Mouse (Mus musculus) neutrophil, adult 5-6 weeks (primary cell): Measurements from ENCODE around the gene Tubgcp2. TPM values are rescaled to one million over a fixed set of nuclear protein-coding genes. Genes with fewer than 3 reads are reported as not detected.

Experiments used
- ATAC-seq: fragments of 151-379, 151-347 bp; 2 replicates; pipeline ENCODE4 v1.8.0; 2017; ENCODE audit warnings: mild to moderate bottlenecking, moderate TSS enrichment; ENCODE audit not compliant: insufficient number of reproducible peaks, poor library complexity, low FRiP score, severe bottlenecking; ENCODE audit errors: extremely low read depth
- total RNA-seq: library from RNA; stranded (forward); fragments of 200-1000 nt; gene quantifications from 2 replicates; pipeline ENCODE4 v1.2.3, GENCODE M21; 2017

The Tubgcp2 gene
- total RNA-seq, 1 experiment from 2014 or later: 16.8 TPM

DNA sequence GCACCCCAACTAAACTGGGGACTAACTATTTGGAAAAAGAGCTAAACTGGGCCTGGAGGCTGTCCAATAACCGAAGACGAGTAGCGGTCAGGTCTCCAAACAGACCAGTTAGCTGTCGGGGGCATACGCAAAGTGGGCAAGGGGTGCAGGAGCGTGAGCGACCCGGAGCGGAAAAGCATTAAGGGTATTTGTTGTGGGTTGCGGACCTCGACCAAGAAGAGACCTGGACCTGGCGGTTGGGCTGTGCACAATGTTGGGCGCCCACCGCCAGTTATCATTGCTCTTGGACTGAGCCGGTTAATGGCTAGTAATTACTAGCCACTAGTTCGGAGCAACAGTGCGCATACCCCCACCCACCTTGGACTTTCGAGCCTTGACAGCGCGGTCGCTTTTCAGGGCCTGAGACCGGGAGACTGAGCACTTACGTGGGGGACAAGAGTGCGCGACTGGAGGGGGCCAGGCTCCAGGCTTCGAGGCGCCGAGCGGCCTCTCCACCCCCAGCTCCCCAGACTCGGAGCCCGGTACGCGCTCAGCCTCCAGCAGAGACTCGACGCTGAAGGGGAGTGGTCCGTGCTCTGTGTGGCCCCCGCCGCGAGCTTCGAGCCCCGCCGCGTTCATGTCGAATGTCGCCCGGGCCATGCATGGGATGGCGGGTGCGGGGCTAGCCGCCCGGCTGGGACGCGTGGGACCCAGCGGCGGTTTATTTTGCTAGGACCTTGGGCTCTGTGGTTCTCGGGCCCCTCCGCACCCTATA is 12.1 kb upstream of the Tubgcp2 start, which contains the start of gene Msx3:
TSS of gene Msx3 (minus strand) at position 729 of the 754 bp plus-strand sequence.
- ATAC-seq: no peak

- ATAC-seq: no peak
Measured at GRCm38 (mm10) chr7:140047811-140048311, 11.4 kb upstream of the Tubgcp2 start.

DNA sequence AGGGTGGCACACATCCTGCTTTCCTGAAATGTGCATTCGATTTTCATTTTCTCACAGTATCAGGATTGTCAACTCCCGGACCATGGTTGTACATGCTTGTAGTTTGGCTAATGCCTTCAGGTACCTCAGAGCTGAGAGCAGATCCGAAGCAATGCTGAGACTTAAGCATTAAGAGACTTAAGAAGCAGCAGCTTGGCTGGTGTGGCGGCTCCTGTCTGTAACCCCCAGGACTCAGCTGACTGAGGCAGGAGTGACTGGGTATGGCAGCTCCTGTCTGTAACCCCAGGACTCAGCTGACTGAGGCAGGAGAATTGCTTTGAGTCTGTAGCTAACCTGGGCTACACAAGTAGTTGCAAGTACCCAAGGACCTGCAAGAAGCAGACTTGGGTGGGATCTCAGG is 9.1 kb upstream of the Tubgcp2 start:
- no peak for ATAC-seq

DNA sequence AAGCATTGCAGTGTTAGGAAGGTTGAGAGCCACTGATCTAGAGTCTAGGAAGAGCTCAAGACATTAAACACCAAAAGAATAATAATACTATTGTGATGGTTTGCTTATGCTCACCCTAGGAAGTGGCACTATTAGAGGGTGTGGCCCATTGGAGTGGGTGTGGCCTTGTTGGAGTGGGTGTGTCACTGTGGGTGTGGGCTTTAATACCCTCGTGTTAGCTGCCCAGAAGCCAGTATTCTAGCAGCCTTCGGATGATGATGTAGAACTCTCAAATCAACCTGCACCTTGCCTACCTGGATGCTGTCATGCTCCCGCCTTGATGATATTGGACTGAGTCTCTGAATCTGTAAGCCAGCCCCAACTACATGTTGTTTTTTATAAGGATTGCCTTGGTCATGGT is 6.3 kb upstream of the Tubgcp2 start:
- no peak for ATAC-seq

- ATAC-seq: no peak
Measured at GRCm38 (mm10) chr7:140037171-140037555, 694 bp upstream of the Tubgcp2 start.

DNA sequence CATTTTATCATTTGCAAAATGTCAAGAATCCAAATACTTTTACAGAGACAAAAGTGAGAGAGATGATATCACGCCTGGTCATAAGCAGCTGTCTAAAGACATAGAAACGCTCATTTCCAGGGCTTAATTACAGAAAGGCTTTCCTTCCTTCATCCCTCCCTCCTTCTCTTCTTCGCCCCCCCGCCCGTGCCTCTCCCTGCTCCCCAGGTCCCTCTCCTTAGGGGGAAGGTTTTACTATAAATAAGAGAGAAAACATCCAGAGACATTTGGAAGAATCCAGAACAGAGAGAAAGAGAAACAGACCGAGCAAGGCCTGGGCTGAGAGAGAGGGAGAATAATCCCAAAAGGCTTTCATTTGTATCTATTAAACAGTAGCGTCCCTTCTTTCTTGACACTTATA is 1.0 kb downstream of the Tubgcp2 start:
- ATAC-seq: no peak

GRCm38 (mm10) chr7:140033386-140033785 is 3.1 kb downstream of the Tubgcp2 start:
- ATAC-seq: no peak

- ATAC-seq: no peak
Measured at GRCm38 (mm10) chr7:140032366-140032765, 4.1 kb downstream of the Tubgcp2 start.

GRCm38 (mm10) chr7:140031771-140032170 is 4.7 kb downstream of the Tubgcp2 start:
- ATAC-seq: no peak

DNA sequence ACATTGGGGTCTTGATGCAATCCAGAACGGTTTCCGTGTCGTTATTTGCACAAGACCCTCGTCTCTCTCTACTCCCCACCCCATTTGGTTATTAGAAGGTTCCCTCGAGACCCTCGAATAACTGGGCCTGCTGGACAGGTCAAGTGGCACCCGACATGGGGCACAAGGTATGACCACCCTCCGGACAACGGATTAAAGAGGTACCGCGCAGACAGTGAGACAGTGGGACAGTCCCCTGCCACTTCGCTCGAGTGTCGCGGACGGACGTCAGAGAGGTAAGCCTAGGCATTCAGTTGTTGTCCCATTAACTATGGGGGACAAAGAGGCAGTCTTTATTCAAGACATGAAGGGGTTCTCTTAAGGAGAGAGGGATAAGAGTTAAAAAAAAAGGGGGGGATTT is 25.1 kb downstream of the Tubgcp2 start:
- no peak for ATAC-seq

- no peak for ATAC-seq
Measured at GRCm38 (mm10) chr7:140007781-140008180, 28.7 kb downstream of the Tubgcp2 start.

- no peak for ATAC-seq
Measured at GRCm38 (mm10) chr7:140006861-140007611, 29.4 kb downstream of the Tubgcp2 start.

DNA sequence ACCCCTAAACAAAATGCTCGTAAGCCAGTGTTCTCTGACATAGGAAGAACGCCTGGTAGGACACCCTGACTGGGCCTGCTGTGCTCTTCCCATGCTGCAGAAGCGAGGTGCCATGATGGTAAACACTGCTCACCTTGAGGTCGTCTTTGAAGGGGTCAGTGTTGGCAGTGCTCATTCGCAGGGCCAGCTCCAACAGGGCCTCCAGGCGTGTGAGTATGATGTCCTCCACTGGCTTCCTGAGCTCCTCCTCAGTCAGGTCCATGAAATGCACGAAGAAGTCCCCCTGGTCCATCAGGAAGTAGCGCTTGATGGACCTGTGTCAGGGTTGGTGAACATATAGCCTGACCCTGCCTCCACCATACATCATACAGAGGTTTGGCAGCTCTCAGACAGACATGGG is 31.8 kb downstream of the Tubgcp2 start:
- no peak for ATAC-seq

DNA sequence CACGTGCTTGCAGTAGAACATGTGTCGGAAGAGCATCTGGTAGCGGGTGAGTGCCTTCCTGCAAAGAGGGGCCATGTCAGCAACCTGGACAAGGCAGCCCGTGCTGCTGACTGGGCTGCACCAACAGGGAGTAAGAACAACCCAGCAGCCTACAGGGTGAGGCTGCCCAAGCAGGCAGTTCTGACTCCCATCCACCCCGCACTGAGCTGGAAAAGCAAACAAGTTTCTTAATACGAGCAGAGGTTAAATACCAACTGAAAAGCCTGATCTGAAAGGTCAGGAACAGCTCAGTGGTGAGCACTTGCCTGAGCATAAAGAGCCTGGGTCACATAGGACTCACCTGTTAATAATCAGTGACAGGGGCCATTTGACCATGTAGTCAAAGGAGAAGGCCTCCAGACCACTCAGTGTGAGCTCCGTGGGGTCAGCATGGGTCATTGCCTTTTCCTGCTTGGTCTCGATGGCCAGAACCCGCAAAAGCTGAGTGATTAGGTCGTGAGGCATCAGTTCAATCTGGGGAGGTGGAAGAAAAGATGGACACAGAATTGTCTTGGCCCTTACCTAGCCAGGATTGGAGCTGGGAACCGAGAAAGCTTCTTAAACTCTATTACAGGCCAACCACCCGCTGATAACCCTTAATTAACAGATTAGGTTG is 35.3 kb downstream of the Tubgcp2 start:
- no peak for ATAC-seq

GRCm38 (mm10) chr7:139998691-139999350 is 37.6 kb downstream of the Tubgcp2 start:
- ATAC-seq: no peak

DNA sequence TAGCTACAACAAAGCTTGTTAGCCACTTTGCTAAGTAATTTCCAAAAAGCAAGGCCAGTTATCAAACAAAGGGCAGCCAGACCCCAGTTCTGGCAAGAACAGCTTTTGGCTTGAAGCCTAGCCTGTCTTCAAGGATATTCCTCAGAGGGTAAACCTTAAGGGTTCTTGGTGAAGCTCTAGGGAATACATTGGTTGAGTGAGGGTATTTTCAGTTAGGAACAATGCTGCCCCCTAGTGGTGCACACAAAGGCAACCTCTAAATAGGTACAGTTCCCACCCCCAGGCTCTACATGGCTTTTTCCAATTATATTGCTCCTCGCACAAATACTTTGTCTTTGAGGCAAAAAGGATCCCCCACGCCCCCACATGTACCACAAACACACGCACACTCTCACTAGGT is 41.8 kb downstream of the Tubgcp2 start:
- peak; percentile 56; the same call in 1 of the 2 replicates for ATAC-seq

DNA sequence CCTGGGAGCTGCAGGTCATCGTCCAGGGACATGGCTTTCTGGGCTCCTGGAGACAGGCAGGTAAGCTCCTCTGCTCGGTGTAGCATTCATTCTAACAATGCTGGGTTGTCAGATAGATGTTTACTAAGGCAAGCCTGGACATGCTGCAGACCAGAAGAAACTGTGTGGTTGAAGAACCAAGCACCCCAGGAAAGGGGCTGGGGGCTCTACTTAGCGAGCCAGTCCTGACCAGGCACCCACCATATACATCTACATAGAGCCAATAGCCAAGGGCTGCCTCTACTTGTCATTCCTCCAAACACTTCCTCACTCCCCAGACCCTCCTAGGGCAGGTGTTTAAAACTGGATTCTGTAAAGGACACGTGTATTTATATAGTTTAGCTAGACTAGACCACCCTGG is 42.3 kb downstream of the Tubgcp2 start:
- no peak for ATAC-seq

DNA sequence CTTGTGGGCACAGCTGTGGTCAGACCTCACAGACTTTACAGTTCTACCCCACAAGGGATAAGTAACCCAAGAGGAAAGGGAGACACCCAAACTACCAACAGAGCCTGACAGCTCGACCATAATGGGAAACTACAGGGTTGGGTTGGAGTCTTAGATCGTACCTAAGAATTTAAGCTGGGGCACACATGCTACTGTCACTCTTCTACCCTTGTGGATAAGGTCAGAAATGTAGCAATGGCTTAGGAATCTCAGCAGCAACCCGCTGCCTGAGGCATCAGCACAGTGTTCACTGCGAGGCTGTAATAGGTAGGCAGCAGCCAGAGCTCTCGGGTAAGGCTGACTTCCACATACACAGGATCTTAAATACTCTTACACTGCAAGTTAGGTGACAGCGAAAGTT is 42.9 kb downstream of the Tubgcp2 start:
- no peak for ATAC-seq

GRCm38 (mm10) chr7:139992406-139992805 is 44.1 kb downstream of the Tubgcp2 start, which contains the start of gene Adam8:
Gene Adam8, minus strand, starts transcription at chr7:139992562.
- ATAC-seq: peak; percentile 92
